Mouse (Mus musculus) urinary bladder, postnatal 14 days (tissue): Measurements from ENCODE around the gene Ccdc7b.
"Not testable (repeated sequence)": the region's sequence is repeated elsewhere in the genome, so short reads cannot be mapped to it uniquely, and the experiment has no call there.

ENCODE experiments used
- DNase-seq: peaks from one replicate; pipeline ENCODE4 v3.0.0; 2021; ENCODE audit warnings: low spot score

The Ccdc7b gene

GRCm38 (mm10) chr8:129066834-129067233 is at the start of gene Ccdc7b:
Gene Ccdc7b, plus strand, starts transcription at chr8:129067134.
- not testable (repeated sequence) for DNase-seq

DNA sequence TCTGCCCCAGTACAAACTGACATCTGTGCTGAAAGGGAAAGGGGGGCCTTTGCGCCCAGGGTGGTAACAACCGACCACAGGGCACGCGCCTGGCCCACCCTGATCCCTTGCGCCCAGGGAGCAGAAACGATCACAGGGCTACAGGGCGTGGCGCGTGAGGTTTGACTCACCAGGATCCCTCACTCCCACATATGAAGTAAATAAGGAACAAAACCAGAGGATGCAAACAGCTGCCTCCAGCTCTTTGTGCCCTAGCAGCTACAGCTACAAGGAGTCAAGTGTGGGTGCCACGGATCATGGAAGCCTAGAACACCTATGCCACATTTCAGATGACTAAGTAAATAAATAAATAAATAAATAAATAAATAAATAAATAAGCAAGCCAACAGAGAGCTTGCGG is 1.5 kb upstream of the Ccdc7b start, which contains the start of gene Ccdc7a:
Ccdc7a (minus strand) TSS at position 101 of the 400 bp plus-strand sequence.
- DNase-seq = not testable (repeated sequence)

GRCm38 (mm10) chr8:129115761-129116160 is 48.8 kb downstream of the Ccdc7b start:
- DNase-seq = not testable (repeated sequence)

DNA sequence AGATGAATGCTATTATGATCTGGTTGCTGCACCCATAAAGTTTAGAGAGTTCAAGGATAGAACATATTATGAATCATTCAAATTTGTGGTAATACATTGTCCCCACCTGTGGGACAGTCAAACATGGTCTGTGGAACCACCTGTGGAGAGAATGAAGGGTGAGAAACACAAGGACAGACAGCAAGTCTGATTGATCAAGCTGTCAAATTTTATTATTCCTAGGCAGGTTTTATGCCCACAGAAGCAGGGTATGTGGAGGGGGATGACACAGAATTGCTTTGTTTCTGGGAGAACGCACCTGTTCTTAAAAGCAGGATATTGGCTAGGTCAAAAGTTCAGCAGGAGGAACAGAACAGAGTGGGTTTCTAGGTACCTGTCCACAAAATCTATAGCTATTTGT is 64.6 kb downstream of the Ccdc7b start, which contains the start of gene Gm10999:
Gm10999 (minus strand) TSS at position 101 of the 400 bp plus-strand sequence.
- no peak for DNase-seq

DNA sequence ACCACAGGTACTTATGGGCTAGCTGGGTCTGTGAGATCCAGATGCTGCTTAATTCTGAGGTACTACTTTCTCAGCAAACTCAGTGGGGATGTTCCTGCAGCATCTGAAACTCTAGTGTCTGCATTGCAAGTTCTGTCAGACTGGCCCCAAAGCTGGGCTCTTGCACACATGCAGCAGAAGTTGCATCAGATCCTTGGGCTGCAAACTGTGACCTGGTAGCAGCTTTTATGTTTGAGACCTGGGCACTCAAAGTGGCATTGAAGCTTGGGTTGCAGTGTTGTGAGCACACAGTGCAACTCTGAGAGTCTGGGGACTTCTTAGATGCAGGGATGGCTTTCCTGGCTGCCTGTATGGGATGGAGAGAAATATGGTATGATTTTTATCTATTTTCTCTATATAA is 66.5 kb downstream of the Ccdc7b start:
- DNase-seq = no peak
